Mouse (Mus musculus): ENCODE measurements around the gene Crmp1. TPM values are rescaled to one million over a fixed set of nuclear protein-coding genes. Genes with fewer than 3 reads are reported as not detected.

Crmp1 gene
- total RNA-seq, 1 experiment from 2014 or later, result 0.29 TPM

DNA sequence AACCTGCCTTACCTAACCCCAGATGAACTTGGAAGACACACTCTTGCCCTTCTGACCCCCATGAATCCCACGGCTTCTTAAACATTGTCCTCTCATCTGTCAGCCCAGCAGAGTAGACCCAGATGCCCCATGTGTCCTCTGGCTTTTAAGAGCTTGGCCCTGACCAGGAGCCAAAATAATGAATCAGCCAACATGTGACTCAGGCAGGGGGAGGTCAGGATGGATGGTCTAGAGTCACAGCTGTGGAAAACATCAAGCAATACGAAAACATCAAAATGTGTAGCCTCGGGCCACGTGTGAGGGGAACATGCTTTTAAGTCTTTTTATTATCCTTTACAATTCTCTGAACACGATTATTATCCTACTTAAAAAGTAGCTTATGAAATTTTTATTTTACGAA, 22.1 kb downstream of the Crmp1 start:
- ATAC-seq (replicated peaks; ENCODE audit: insufficient number of reproducible peaks, low FRiP score, low TSS enrichment, poor library complexity, severe bottlenecking), result no peak

DNA sequence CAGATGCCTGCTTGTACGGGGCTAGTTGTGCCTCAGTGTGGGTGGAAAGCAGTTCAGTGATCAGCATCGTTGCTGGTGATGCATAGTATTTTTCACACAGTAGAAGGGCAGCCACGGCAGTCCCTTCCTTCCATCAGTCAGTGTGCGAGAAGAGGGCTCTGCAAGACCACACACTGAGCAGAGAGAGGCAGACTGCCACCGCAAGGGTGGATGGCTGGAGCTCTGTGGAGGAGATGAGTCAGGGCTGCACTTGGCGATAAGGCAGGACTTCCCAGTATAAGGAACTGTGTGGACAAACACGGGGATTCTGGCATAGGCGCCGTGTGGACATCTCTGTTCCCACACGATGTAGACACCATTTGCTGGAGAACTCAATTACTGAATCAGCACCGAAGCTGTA, 39.3 kb downstream of the Crmp1 start:
- ATAC-seq (replicated peaks; ENCODE audit: insufficient number of reproducible peaks, low FRiP score, low TSS enrichment, poor library complexity, severe bottlenecking), result no peak

DNA sequence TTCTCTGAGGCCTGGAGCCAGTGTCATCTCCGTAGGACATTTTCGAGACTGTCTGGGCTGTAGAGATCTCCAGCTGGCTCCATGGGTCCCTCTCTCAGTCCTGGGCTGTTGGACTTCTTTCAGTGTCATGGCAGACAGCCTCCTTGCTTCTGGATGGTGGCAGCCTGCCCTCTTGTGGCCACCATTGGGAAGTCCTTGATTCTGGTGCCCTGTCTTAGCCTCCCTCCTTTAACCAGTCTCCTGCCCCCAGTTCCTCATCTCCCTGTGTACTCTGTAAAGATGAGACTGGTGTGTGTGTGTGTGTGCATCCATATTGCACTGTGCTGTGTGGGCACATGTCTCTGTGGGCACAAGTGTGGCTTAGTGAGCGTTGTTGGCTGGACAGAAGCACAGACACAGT, 46.6 kb downstream of the Crmp1 start:
- no peak for ATAC-seq (replicated peaks; ENCODE audit: insufficient number of reproducible peaks, low FRiP score, low TSS enrichment, poor library complexity, severe bottlenecking)

DNA sequence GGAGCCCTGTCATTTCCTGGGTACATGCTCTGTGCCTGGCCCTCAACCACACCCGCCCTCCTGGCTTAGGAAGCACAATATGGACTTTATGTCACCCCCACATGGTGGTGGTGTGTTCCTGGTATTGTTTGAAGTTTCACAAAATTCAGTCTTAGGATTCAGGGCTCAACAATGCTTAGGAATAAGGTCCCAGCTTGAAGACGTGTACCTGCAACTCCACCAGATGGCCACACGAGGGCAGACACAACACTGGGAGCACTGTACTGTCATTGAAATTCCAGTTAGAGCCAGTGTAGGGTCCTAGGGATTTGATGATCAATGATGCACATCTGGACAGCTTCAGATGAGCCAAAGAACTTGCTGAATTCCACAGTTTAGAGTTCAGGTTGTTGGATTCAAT, 47.5 kb downstream of the Crmp1 start:
- ATAC-seq (replicated peaks; ENCODE audit: insufficient number of reproducible peaks, low FRiP score, low TSS enrichment, poor library complexity, severe bottlenecking), result no peak

DNA sequence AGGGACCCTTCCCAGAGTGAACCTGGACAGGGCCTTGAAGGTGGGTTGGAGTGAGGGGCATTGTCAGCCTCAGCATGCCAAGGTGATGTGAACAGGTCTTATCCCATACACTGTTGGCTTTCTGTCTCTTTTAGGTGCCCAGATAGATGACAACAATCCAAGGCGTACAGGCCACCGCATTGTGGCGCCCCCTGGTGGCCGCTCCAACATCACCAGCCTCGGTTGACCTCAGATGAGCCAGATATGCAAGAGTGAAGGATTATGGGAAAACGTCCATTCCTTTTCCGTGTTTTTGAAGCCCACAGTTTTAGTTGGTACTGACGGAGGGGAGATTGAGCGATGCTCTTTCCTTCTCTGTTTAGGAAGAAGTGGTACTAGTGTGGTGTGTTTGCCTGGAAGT, 49.2 kb downstream of the Crmp1 start:
- peak; percentile 28; the same call in 1 of the 2 replicates for ATAC-seq (replicated peaks; ENCODE audit: insufficient number of reproducible peaks, low FRiP score, low TSS enrichment, poor library complexity, severe bottlenecking)

DNA sequence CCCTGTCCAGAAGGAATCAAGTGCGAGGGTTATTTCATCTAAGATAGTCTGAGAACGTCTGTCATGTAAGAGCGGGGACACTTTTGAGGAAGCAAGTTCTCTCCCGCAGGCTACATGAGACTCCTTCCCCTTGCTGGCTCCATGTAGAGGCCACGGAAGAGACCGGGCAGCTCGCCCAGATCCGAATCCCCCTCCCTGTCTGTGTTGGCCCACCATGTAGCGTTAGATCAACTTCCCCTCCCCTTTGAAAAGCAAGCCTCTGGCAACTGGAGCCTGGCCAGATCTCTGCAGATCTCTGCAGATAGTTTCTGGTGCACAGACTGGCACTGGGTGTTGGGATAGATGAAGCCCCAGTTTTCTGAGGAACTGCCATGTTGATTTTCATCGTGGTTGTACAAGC, 55.0 kb downstream of the Crmp1 start:
- no peak for ATAC-seq (replicated peaks; ENCODE audit: insufficient number of reproducible peaks, low FRiP score, low TSS enrichment, poor library complexity, severe bottlenecking)

DNA sequence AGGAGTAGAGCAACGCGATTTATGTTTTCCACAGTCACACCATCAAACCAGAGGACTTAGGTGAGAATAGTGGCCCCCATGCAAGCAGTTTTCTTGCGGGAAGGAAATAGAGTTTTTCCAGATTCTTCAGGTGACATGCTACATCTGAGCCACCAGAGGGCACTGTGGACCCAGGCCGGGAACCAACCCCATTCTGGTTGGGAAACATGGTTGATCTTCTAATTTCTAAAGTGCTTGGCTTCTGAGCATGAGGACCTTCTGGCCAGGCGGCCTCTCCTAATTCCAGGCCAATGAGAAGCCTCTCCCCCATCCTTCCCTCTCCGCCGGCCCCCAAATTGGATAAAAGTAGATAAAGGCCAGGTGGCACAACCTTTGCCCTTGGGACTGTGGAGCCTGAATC, 56.6 kb downstream of the Crmp1 start:
- ATAC-seq (replicated peaks; ENCODE audit: insufficient number of reproducible peaks, low FRiP score, low TSS enrichment, poor library complexity, severe bottlenecking), result no peak

DNA sequence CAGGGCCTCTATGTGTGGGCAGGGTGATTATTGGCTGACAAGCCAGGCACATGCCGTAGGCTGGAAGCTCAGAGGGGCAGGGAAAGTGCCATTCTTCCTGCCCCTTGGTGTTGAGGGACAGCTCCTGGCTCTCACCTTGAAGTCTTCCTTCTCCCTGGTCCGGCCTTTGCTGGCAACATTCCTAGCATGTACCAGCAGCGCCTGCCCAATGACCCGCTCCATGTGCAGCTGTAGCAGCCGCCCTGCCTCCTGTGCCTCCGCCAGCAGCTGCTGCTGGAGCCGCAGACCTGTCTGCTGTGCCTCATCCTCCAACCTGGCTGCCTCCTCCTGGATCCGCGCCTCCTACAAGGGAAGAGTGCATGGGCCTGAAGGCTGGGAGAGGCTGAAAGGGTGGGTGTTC, 68.3 kb downstream of the Crmp1 start:
- no peak for ATAC-seq (replicated peaks; ENCODE audit: insufficient number of reproducible peaks, low FRiP score, low TSS enrichment, poor library complexity, severe bottlenecking)

DNA sequence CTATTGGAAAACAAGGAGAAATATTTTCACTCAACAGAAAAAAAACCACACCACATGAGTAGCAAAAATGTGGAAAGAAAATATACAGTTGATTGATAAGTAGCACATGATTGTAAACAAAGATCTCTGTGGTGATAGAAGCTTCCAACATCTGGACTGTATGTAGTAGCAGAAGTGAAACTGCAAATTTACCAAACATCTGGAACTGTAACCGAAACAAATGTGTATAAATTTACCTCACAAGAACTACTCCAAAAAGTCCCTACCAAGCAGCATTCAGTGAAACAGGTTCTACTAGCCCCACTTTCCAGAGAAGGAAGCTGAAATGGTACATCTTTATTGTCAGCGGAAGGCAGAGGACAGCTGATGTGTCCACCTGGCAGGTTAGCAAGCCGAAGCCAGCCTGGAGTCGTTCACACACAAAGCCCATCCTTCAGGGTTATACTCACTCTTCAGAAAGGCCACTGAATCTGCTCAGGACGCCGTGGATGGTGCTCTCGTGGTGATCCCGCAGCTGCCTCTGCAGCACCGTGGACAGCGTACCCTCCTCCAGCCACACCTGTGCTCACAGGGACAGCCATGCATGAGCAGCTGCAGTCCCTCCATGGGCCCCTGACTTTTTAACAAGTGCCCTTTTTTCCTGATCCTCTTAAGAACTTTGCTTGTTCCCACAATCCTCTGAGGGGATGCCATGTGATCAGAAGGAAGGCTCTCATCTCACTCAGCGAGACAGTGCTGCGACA, 71.4 kb downstream of the Crmp1 start:
- no peak for ATAC-seq (replicated peaks; ENCODE audit: insufficient number of reproducible peaks, low FRiP score, low TSS enrichment, poor library complexity, severe bottlenecking)

DNA sequence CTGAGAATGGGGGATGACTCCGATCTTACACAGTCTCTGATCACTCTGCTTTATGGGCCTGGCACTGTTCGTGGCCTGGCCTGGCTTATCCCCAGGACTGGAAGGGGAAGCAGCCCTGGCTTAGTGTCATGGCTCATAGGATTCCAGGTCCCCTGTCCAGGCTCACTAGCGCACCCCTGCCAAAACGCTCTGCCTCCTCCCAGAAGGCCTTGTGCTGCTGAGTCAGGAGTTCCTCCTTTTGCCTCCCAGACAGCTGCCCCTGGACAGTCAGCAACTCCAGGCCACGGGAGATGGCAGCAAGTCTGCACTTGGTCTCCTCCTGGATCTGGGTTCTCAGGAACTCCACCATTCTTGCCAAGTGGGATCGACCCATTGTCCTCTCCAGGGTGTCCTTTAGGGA, 77.0 kb downstream of the Crmp1 start:
- ATAC-seq (replicated peaks; ENCODE audit: insufficient number of reproducible peaks, low FRiP score, low TSS enrichment, poor library complexity, severe bottlenecking), result no peak

DNA sequence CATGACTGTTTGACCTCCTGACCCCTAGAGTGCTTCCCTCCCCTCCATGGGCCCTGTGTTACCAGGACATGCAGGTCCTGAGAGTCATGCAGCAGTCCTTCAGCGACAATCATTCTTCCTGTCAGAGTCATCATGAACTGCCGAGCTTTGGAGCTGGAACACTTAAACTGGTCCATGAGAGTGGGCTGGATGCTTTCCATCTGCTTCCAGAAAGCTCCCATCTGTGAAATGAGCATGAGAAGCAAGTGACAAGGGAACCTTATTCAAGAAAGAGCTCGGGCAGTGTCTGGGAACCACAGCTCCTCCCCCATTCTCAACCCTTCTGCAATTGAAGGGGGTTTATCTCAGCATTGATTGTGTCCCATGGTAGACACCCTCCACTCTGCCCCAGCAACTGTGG, 78.4 kb downstream of the Crmp1 start:
- no peak for ATAC-seq (replicated peaks; ENCODE audit: insufficient number of reproducible peaks, low FRiP score, low TSS enrichment, poor library complexity, severe bottlenecking)

DNA sequence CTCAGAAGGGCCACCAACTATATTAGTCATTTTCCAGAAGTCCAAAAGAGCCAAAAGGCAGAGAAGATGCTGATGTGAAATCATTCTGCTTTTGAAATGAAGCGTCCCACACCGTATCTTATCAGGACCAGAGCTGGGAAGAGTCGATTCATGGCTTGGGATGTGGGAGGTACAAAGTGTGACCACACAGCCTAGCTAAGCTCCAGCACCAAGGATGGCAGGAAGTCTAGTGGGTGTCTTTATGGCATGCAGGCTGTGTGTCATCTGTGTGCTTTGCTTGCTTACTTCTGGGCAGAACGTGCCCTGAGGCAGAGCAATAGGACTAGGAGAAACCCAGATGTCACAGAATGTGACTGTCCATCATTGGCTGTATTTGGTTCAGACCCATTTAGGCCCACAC, 79.0 kb downstream of the Crmp1 start:
- ATAC-seq (replicated peaks; ENCODE audit: insufficient number of reproducible peaks, low FRiP score, low TSS enrichment, poor library complexity, severe bottlenecking), result no peak

DNA sequence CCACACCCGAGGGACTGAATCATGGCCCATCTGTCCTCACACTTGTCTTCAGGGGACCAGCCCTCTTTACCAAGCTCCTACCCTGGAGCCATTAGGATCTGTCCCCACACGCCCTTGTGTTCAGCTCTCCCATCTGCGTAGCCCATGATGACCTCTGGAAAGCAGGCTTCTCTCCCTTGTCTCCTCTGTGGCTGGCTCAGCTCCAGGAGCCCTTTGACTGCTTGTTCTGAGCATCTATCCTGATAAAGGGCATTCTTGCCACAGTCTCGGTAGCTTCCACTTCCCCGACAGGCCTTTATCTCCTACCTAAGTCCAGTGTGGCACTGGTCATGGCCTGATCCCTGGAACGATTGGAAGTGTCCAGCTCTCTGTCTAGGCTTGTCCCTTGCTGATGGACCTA, 84.9 kb downstream of the Crmp1 start:
- no peak for ATAC-seq (replicated peaks; ENCODE audit: insufficient number of reproducible peaks, low FRiP score, low TSS enrichment, poor library complexity, severe bottlenecking)

DNA sequence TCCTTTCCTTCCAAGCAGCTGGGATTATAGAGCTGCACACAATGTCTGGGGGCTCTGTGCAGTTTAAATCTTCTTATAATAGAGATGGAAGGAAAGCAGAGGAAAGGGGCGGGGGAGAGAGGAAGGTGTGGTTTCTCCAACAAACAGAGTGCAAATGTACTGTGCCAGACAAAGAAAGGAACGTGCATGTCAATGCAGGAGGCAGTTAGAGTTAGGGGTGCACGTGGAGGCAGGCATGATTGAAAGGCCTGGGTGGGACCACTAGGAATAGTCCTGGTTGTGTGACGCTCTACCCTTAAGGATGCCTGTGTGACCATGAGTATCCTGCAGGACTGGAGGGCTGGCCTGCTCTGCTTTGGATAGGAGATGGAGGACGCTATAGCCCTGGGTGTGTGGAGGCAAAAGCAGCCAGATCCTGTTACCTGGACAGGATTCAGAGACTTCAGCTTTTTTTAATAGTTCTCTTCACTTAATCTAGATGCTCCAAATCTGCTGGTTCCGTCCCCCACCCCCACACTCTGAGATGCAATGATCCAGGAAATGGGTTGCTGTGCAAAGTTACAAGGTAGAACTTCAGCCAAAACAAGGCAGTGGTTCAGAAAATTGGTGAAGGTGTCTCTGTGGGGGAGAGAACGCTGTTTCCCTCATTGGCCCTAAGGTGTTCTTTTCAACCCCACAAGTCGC, 88.9 kb downstream of the Crmp1 start:
- ATAC-seq (replicated peaks; ENCODE audit: insufficient number of reproducible peaks, low FRiP score, low TSS enrichment, poor library complexity, severe bottlenecking), result no peak

DNA sequence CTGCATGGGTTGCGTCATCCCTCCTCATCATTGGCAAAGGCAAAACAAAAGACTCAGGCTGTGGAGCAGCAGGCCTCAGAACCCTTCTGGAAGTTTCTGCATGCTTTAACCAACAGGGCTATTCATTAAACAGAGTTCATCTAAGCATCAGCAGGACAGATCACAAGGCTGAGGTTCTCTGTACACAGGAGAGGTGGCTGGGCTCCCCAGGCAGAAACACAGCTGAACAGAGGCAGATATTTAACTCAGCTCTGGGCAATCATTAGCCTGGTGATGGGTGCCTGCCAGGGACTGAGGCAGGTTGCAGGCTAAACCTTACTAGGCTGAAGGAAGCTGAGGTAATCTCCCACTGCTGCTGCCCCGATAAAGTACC, 89.4 kb downstream of the Crmp1 start:
- no peak for ATAC-seq (replicated peaks; ENCODE audit: insufficient number of reproducible peaks, low FRiP score, low TSS enrichment, poor library complexity, severe bottlenecking)

DNA sequence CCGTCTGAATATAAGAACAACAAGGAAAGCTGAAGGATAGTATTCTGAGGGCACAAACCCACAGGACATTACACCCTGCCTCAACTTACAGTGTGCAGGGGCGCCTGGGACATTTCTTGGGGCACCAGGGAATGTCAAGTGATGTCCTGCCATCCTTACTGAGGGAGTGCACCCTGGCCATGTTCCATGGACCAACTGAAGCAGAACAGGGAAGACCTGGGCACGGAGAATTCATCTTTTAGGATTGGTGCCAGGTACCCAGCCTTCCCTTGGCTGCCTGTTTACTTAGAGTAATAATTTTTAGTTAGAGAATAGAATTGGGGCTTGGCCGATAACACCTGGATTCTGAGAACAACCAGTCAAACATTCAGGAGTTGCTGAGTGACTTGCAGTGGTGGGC, 90.3 kb downstream of the Crmp1 start:
- no peak for ATAC-seq (replicated peaks; ENCODE audit: insufficient number of reproducible peaks, low FRiP score, low TSS enrichment, poor library complexity, severe bottlenecking)

DNA sequence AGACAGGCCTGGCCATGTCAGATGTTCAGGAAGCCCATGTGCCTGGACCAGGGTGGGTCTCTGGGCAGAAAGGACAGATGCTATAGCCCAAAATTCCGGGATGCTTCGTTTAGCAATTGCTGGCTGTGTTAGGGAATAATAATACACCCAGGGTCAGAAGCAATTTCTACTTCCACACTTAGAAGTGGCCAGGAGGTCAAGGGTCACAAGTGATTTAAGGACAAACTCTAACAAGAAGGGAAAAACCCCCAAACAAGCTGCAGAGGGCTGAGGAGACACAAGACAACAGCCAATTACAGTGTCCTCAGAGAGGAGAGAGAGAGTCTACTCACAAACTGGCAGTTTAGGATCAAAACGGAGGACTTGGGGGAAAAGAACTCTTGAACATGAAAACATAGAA, 93.3 kb downstream of the Crmp1 start:
- ATAC-seq (replicated peaks; ENCODE audit: insufficient number of reproducible peaks, low FRiP score, low TSS enrichment, poor library complexity, severe bottlenecking), result no peak

DNA sequence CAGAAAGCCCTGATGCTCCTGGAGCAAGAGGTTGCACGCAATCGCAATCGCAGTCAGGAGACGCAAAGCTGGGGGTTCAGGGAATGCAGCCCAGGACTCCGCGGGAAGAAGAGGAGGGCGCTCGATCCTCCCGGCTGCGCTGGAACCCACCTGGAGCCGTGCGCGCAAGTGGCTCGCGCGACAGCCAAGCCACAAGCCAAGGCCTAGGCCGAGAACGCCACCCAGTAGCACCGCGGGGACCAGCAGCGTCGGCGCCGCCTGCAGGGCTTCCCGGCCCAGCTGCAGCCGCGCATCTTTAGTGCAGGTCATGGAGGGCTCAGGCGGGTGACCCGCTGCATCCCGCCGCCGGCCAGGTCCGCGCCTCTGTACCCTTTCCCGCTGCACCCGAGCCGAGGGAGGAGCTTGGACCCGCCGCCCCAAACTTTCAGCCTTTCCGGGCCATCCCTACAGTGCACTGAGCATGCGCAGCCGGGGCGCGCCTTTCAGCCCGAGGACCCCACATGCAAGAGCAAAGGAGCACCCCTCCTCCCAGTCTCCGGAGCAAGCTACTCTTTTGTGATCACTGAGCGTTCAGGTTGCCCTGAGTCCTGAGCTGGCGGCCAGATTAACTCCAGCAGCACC, 94.9 kb downstream of the Crmp1 start, which contains the start of gene Evc:
Gene Evc, minus strand, starts transcription at position 410 of the 621 bp plus-strand sequence.
- ATAC-seq (replicated peaks; ENCODE audit: insufficient number of reproducible peaks, low FRiP score, low TSS enrichment, poor library complexity, severe bottlenecking), result no peak

DNA sequence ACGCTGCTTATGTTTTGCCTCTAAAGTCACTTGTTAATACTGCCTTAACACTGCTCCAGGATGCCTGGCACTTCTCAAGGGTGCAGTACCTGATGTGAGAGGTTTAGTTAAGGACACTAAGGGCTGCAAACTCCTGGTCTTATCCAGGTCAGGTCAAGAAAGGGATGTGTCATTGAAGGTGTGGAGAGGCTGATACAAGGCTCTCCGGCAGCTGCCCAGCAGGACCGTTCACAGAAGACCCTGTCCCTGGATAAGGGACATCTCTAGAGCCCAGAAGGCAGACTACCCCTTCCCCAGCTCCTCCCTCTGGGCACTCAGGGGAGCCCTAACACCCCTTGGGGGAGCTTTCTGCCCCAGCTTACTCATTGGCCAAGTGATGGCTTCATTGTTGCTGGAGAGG, 96.0 kb downstream of the Crmp1 start:
- ATAC-seq (replicated peaks; ENCODE audit: insufficient number of reproducible peaks, low FRiP score, low TSS enrichment, poor library complexity, severe bottlenecking), result no peak

DNA sequence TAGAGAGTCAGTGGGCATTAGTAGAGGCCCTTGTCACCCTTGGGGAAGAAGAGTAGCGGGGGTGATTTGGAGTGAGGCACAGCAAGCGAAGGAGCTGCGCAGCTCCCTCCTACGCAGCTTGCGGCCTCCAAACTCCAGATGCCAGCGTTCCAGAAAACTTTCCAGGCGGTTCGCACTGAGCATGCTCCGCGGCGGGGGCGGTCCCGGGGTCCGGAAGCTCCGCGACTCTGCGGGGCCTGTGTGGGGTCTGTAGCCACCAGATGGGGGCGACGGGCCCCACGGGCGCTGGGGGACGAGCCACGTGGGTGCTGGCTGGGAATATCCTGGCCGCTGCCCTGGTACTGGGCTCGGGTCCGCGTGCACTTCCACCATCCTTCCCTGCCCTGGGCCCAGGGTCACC, 96.5 kb downstream of the Crmp1 start, which contains the start of gene Evc2:
Gene Evc2, plus strand, starts transcription at position 212 of the 400 bp plus-strand sequence.
- ATAC-seq (replicated peaks; ENCODE audit: insufficient number of reproducible peaks, low FRiP score, low TSS enrichment, poor library complexity, severe bottlenecking), result no peak

Data from monocyte, adult 5-6 weeks (primary cell).